Mouse (Mus musculus): ENCODE results near the gene Atxn10. TPM values are rescaled to one million over a fixed set of nuclear protein-coding genes. Genes with fewer than 3 reads are reported as not detected.
A peak's percentile ranks its signal among the peaks of the same experiment; 100 is the strongest.

Atxn10 gene
- polyA plus RNA-seq, 1 experiment from 2014 or later: 529 TPM

GRCm38 (mm10) chr15:85409245-85409783, 73.3 kb downstream of the Atxn10 start:
- no peak for ATAC-seq (replicated peaks)
- WGBS: 72% methylated on average over 8 of the region's 8 CpGs
- H3K27ac ChIP-seq: peak overlapping the region; percentile 21; the same call in 1 of the 2 replicates
- no peaks in the 10 kb centered on the region for H3K27me3 ChIP-seq (replicated peaks)
- H3K9me3 ChIP-seq: no peaks in the 10 kb centered on the region
- no peaks in the 10 kb centered on the region for H3K36me3 ChIP-seq (replicated peaks)
- no peak overlapping the region for H3K9ac ChIP-seq
- H3K4me3 ChIP-seq: no peak overlapping the region
- peaks cover 15% of the 10 kb centered on the region; the same call in 1 of the 2 replicates for H3K4me1 ChIP-seq
- no peak overlapping the region for H3K4me2 ChIP-seq

- no peak for ATAC-seq (replicated peaks)
- H3K4me1 ChIP-seq: peaks cover 12% of the 10 kb centered on the region; the same call in 1 of the 2 replicates
- 71% methylated on average over 6 of the region's 6 CpGs for WGBS
- H3K36me3 ChIP-seq (replicated peaks): no peaks in the 10 kb centered on the region
- H3K9ac ChIP-seq: no peak overlapping the region
- H3K4me3 ChIP-seq: no peak overlapping the region
- no peaks in the 10 kb centered on the region for H3K9me3 ChIP-seq
- no peaks in the 10 kb centered on the region for H3K27me3 ChIP-seq (replicated peaks)
- no peak overlapping the region for H3K4me2 ChIP-seq
- H3K27ac ChIP-seq: no peak overlapping the region
Measured at GRCm38 (mm10) chr15:85409836-85410235, 73.8 kb downstream of the Atxn10 start.

- Histone ChIP-seq H3K9ac (no peak overlapping the region), H3K27me3 (replicated peaks) (no peaks in the 10 kb centered on the region), H3K27ac (no peak overlapping the region), H3K4me3 (no peak overlapping the region), H3K9me3 (no peaks in the 10 kb centered on the region), H3K36me3 (replicated peaks) (no peaks in the 10 kb centered on the region), H3K4me2 (no peak overlapping the region), H3K4me1 (no peaks in the 10 kb centered on the region; the same call in 1 of the 2 replicates)
- 88% methylated on average over 2 of the region's 2 CpGs for WGBS
- no peak for ATAC-seq (replicated peaks)
Measured at GRCm38 (mm10) chr15:85414620-85415019, 78.6 kb downstream of the Atxn10 start.

GRCm38 (mm10) chr15:85420686-85421085, 84.6 kb downstream of the Atxn10 start:
- H3K36me3 ChIP-seq (replicated peaks): no peaks in the 10 kb centered on the region
- no peak for ATAC-seq (replicated peaks)
- no peak overlapping the region for H3K9ac ChIP-seq
- no peaks in the 10 kb centered on the region for H3K4me1 ChIP-seq
- no peak overlapping the region for H3K4me3 ChIP-seq
- 76% methylated on average over 2 of the region's 2 CpGs for WGBS
- H3K27ac ChIP-seq: no peak overlapping the region
- no peaks in the 10 kb centered on the region for H3K9me3 ChIP-seq
- no peak overlapping the region for H3K4me2 ChIP-seq
- H3K27me3 ChIP-seq (replicated peaks): no peaks in the 10 kb centered on the region

- Histone ChIP-seq H3K36me3 (replicated peaks) (no peaks in the 10 kb centered on the region), H3K27me3 (replicated peaks) (no peaks in the 10 kb centered on the region), H3K27ac (no peak overlapping the region), H3K4me1 (no peaks in the 10 kb centered on the region), H3K4me2 (no peak overlapping the region), H3K9ac (no peak overlapping the region), H3K9me3 (no peaks in the 10 kb centered on the region), H3K4me3 (no peak overlapping the region)
- 67% methylated on average over 3 of the region's 3 CpGs for WGBS
- no peak for ATAC-seq (replicated peaks)
Measured at GRCm38 (mm10) chr15:85424197-85424596, 88.2 kb downstream of the Atxn10 start.

- ATAC-seq (replicated peaks): no peak
- H3K4me2 ChIP-seq: no peak overlapping the region
- H3K27me3 ChIP-seq (replicated peaks): no peaks in the 10 kb centered on the region
- no peak overlapping the region for H3K9ac ChIP-seq
- H3K9me3 ChIP-seq: no peaks in the 10 kb centered on the region
- no peak overlapping the region for H3K27ac ChIP-seq
- H3K4me1 ChIP-seq: no peaks in the 10 kb centered on the region
- WGBS: 92% methylated on average over 6 of the region's 6 CpGs
- H3K4me3 ChIP-seq: no peak overlapping the region
- H3K36me3 ChIP-seq (replicated peaks): no peaks in the 10 kb centered on the region
Measured at GRCm38 (mm10) chr15:85428140-85428539, 92.1 kb downstream of the Atxn10 start.

- ATAC-seq (replicated peaks): no peak
- Histone ChIP-seq H3K36me3 (replicated peaks) (peaks cover 9% of the 10 kb centered on the region; the same call in 1 of the 2 replicates), H3K27ac (no peak overlapping the region), H3K4me2 (no peak overlapping the region), H3K27me3 (replicated peaks) (no peaks in the 10 kb centered on the region), H3K9me3 (no peaks in the 10 kb centered on the region), H3K4me3 (no peak overlapping the region), H3K4me1 (no peaks in the 10 kb centered on the region), H3K9ac (no peak overlapping the region)
- WGBS: 89% methylated on average over 3 of the region's 3 CpGs
Measured at GRCm38 (mm10) chr15:85442568-85442967, 106.5 kb downstream of the Atxn10 start.

GRCm38 (mm10) chr15:85446652-85447051, 110.6 kb downstream of the Atxn10 start:
- no peak for ATAC-seq (replicated peaks)
- Histone ChIP-seq H3K4me2 (no peak overlapping the region), H3K36me3 (replicated peaks) (peaks cover 3% of the 10 kb centered on the region; the same call in 1 of the 2 replicates), H3K4me3 (no peak overlapping the region), H3K4me1 (no peaks in the 10 kb centered on the region), H3K27me3 (replicated peaks) (no peaks in the 10 kb centered on the region), H3K9ac (no peak overlapping the region), H3K9me3 (no peaks in the 10 kb centered on the region), H3K27ac (no peak overlapping the region)
- WGBS: 77% methylated on average over 3 of the region's 3 CpGs

- H3K4me3 ChIP-seq: no peak overlapping the region
- no peak overlapping the region for H3K9ac ChIP-seq
- H3K4me1 ChIP-seq: peaks cover 68% of the 10 kb centered on the region
- no peaks in the 10 kb centered on the region for H3K36me3 ChIP-seq (replicated peaks)
- no peak for ATAC-seq (replicated peaks)
- 45% methylated on average over 8 of the region's 8 CpGs for WGBS
- no peaks in the 10 kb centered on the region for H3K9me3 ChIP-seq
- H3K4me2 ChIP-seq: no peak overlapping the region
- peak overlapping the region; percentile 79; the same call in 1 of the 2 replicates for H3K27ac ChIP-seq
- H3K27me3 ChIP-seq (replicated peaks): no peaks in the 10 kb centered on the region
Measured at GRCm38 (mm10) chr15:85456891-85457290, 120.8 kb downstream of the Atxn10 start.

- no peaks in the 10 kb centered on the region for H3K27me3 ChIP-seq (replicated peaks)
- peaks cover 77% of the 10 kb centered on the region for H3K4me1 ChIP-seq
- no peaks in the 10 kb centered on the region for H3K36me3 ChIP-seq (replicated peaks)
- no peak overlapping the region for H3K9ac ChIP-seq
- WGBS: 23% methylated on average over 8 of the region's 8 CpGs
- no peaks in the 10 kb centered on the region for H3K9me3 ChIP-seq
- peak overlapping the region; percentile 79 for H3K27ac ChIP-seq
- H3K4me2 ChIP-seq: no peak overlapping the region
- no peak overlapping the region for H3K4me3 ChIP-seq
- no peak for ATAC-seq (replicated peaks)
Measured at GRCm38 (mm10) chr15:85457838-85458237, 121.8 kb downstream of the Atxn10 start.

GRCm38 (mm10) chr15:85458631-85459082, 122.6 kb downstream of the Atxn10 start:
- peak overlapping the region; percentile 3; the same call in 1 of the 2 replicates for H3K4me2 ChIP-seq
- peaks cover 83% of the 10 kb centered on the region for H3K4me1 ChIP-seq
- 6% methylated on average over 4 of the region's 4 CpGs for WGBS
- H3K9ac ChIP-seq: no peak overlapping the region
- no peak overlapping the region for H3K4me3 ChIP-seq
- H3K27ac ChIP-seq: peak overlapping the region; percentile 79
- no peaks in the 10 kb centered on the region for H3K36me3 ChIP-seq (replicated peaks)
- no peaks in the 10 kb centered on the region for H3K9me3 ChIP-seq
- no peaks in the 10 kb centered on the region for H3K27me3 ChIP-seq (replicated peaks)
- peak; percentile 57 for ATAC-seq (replicated peaks)

- no peak overlapping the region for H3K4me3 ChIP-seq
- H3K9ac ChIP-seq: no peak overlapping the region
- H3K36me3 ChIP-seq (replicated peaks): no peaks in the 10 kb centered on the region
- peak; percentile 62 for ATAC-seq (replicated peaks)
- H3K27ac ChIP-seq: peak overlapping the region; percentile 72
- H3K4me2 ChIP-seq: no peak overlapping the region
- no peaks in the 10 kb centered on the region for H3K27me3 ChIP-seq (replicated peaks)
- WGBS: 6% methylated on average over 4 of the region's 4 CpGs
- H3K4me1 ChIP-seq: peaks cover 81% of the 10 kb centered on the region
- H3K9me3 ChIP-seq: no peaks in the 10 kb centered on the region
Measured at GRCm38 (mm10) chr15:85461541-85461940, 125.5 kb downstream of the Atxn10 start.

- Histone ChIP-seq H3K4me1 (peaks cover 75% of the 10 kb centered on the region), H3K9ac (no peak overlapping the region), H3K27ac (peak overlapping the region; percentile 72), H3K4me3 (no peak overlapping the region), H3K27me3 (replicated peaks) (no peaks in the 10 kb centered on the region), H3K36me3 (replicated peaks) (no peaks in the 10 kb centered on the region), H3K4me2 (no peak overlapping the region), H3K9me3 (no peaks in the 10 kb centered on the region)
- 34% methylated on average over 4 of the region's 4 CpGs for WGBS
- no peak for ATAC-seq (replicated peaks)
Measured at GRCm38 (mm10) chr15:85462138-85462537, 126.1 kb downstream of the Atxn10 start.
